Mouse (Mus musculus): Measurements from ENCODE around the gene Adamtsl1. TPM values are rescaled to one million over a fixed set of nuclear protein-coding genes. Genes with fewer than 3 reads are reported as not detected.

Gene Adamtsl1
- total RNA-seq, 1 experiment = 6.3 TPM

DNA sequence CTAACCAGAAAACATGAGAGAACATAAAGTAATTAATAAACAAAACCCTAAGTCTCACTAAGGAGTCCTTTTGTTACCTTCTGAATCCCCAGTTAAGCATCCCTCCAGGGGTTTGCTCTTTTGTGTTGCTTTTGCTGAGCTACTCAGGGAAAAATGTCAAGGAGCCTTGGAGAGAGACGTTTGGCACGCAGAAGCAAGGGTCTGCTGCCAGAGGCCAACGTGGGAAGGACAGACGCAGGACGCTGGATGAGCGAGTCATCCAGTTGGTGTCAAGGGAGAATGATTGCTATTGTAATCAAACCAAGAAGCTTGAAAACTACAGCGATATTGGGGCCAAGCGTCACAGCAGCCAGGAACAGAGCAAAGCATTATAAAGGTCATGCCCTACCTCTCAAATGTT is 517.1 kb downstream of the Adamtsl1 start:
- Histone ChIP-seq H3K4me1 (ENCODE audit: control insufficient read depth in 2 of 2, insufficient read depth in 2 of 2, low read length in 2 of 2, poor library complexity in 1 of 2) (no peaks in the 10 kb centered on the region), H3K9me3 (ENCODE audit: control insufficient read depth, insufficient read depth, low read depth, low read length) (no peaks in the 10 kb centered on the region), H3K9ac (ENCODE audit: insufficient read depth, low read depth, low read length, poor library complexity, severe bottlenecking) (no peak overlapping the region), H3K36me3 (ENCODE audit: control insufficient read depth, insufficient read depth, low read length, poor library complexity, severe bottlenecking) (no peaks in the 10 kb centered on the region), H3K27ac (ENCODE audit: insufficient read depth, low read depth, low read length, poor library complexity, severe bottlenecking) (no peak overlapping the region), H3K4me3 (ENCODE audit: insufficient read depth in 1 of 2, low read depth in 1 of 2, low read length in 2 of 2, poor library complexity in 1 of 2, severe bottlenecking in 1 of 2) (no peak overlapping the region)
- DNase-seq (ENCODE audit: low read depth, low spot score) = no peak
- TF ChIP-seq MAFK (IDR thresholded peaks at IDR 0.05; ENCODE audit: insufficient read depth, low read depth, low read length) (no peak), CHD2 (IDR thresholded peaks at IDR 0.05; ENCODE audit: low read depth, low read length) (no peak)
- in situ Hi-C loops (cut with MboI; ENCODE audit: low sequenced_read_pairs in 2 of 2, unreplicated experiment in 2 of 2) = no loop called here

DNA sequence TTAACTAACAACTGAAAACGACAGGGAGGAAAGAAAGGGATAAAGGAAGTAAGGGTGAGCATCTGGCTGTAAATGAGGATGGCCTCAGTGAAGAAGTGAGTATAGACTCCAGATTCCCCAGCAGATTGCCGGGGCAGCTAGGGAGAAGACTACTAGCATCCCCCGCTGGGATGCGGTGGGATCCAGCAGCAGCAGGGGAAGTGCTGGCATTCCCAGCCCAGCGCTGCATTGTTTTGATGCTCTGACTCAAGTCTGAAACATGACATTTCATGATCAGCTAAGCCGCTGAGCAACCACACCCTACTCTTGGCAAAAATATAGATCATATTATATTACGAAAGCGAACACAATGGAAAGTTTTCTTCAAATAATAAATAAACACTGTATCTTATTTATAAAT is 526.9 kb downstream of the Adamtsl1 start:
- Histone ChIP-seq H3K9me3 (ENCODE audit: control insufficient read depth, insufficient read depth, low read depth, low read length) (no peaks in the 10 kb centered on the region), H3K4me1 (ENCODE audit: control insufficient read depth in 2 of 2, insufficient read depth in 2 of 2, low read length in 2 of 2, poor library complexity in 1 of 2) (peaks cover 5% of the 10 kb centered on the region in 2 experiments), H3K9ac (ENCODE audit: insufficient read depth, low read depth, low read length, poor library complexity, severe bottlenecking) (no peak overlapping the region), H3K36me3 (ENCODE audit: control insufficient read depth, insufficient read depth, low read length, poor library complexity, severe bottlenecking) (no peaks in the 10 kb centered on the region), H3K4me3 (ENCODE audit: insufficient read depth in 1 of 2, low read depth in 1 of 2, low read length in 2 of 2, poor library complexity in 1 of 2, severe bottlenecking in 1 of 2) (no peak overlapping the region), H3K27ac (ENCODE audit: insufficient read depth, low read depth, low read length, poor library complexity, severe bottlenecking) (no peak overlapping the region)
- peak; percentile 37 for DNase-seq (ENCODE audit: low read depth, low spot score)
- no peak for TF ChIP-seq ZNF384 (IDR thresholded peaks at IDR 0.05; ENCODE audit: low read depth, low read length)
- no peak for TF ChIP-seq CHD2 (IDR thresholded peaks at IDR 0.05; ENCODE audit: low read depth, low read length)
- TF ChIP-seq HCFC1 (IDR thresholded peaks at IDR 0.05; ENCODE audit: borderline replicate concordance, insufficient read depth, low read length) = no peak
- in situ Hi-C loops (cut with MboI; ENCODE audit: low sequenced_read_pairs in 2 of 2, unreplicated experiment in 2 of 2) = no loop called here

DNA sequence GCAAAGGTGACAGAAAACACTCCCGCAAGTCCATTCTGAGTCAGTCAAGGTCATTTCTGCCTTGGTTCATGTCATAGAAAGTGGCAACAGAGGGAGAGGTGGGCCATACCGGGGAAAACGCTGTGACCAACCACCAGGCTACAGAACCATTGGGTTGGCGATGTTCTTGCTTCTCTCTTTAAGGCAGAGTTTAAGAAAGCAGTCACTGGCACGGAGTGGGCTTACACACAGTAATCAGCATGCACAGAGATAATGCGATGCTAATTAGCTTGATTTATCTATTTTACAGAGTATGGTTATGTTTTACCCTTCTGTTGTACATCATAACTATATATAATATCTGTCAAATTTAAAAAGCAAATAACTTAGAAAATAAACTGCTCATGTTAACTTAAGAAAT is 531.5 kb downstream of the Adamtsl1 start:
- in situ Hi-C loops (cut with MboI; ENCODE audit: low sequenced_read_pairs in 2 of 2, unreplicated experiment in 2 of 2) = no loop called here
- TF ChIP-seq ZNF384 (IDR thresholded peaks at IDR 0.05; ENCODE audit: low read depth, low read length) (no peak), CHD2 (IDR thresholded peaks at IDR 0.05; ENCODE audit: low read depth, low read length) (no peak), HCFC1 (IDR thresholded peaks at IDR 0.05; ENCODE audit: borderline replicate concordance, insufficient read depth, low read length) (no peak), ZC3H11A (IDR thresholded peaks at IDR 0.05; ENCODE audit: borderline replicate concordance, low read depth, low read length) (no peak), MAFK (IDR thresholded peaks at IDR 0.05; ENCODE audit: insufficient read depth, low read depth, low read length) (no peak)
- H3K4me3 ChIP-seq (ENCODE audit: insufficient read depth in 1 of 2, low read depth in 1 of 2, low read length in 2 of 2, poor library complexity in 1 of 2, severe bottlenecking in 1 of 2) = no peak overlapping the region
- no peak overlapping the region for H3K9ac ChIP-seq (ENCODE audit: insufficient read depth, low read depth, low read length, poor library complexity, severe bottlenecking)
- no peaks in the 10 kb centered on the region for H3K9me3 ChIP-seq (ENCODE audit: control insufficient read depth, insufficient read depth, low read depth, low read length)
- peaks cover 5 to 7% of the 10 kb centered on the region in 2 experiments for H3K4me1 ChIP-seq (ENCODE audit: control insufficient read depth in 2 of 2, insufficient read depth in 2 of 2, low read length in 2 of 2, poor library complexity in 1 of 2)
- no peak for DNase-seq (ENCODE audit: low read depth, low spot score)
- no peak overlapping the region for H3K27ac ChIP-seq (ENCODE audit: insufficient read depth, low read depth, low read length, poor library complexity, severe bottlenecking)
- no peaks in the 10 kb centered on the region for H3K36me3 ChIP-seq (ENCODE audit: control insufficient read depth, insufficient read depth, low read length, poor library complexity, severe bottlenecking)

DNA sequence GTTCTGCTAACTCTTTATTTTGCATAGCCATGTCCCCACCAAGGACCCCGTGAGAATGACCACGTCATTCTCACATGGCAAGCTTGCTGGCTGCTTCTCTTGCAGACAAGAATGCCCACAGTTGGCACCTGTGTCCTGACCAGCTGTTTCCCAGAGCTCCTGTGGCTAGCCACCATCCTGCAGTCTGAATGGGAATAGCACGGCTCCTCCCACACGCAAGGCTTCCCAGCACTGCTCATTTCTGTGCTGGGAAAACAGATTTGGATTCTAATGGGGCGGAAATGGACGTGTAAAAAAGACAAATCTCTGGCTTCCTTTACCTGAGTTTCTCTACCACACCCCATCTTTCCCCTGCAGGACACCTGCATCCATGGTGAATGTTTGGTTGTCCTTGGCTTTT is 531.9 kb downstream of the Adamtsl1 start:
- in situ Hi-C loops (cut with MboI; ENCODE audit: low sequenced_read_pairs in 2 of 2, unreplicated experiment in 2 of 2) = no loop called here
- no peaks in the 10 kb centered on the region for H3K9me3 ChIP-seq (ENCODE audit: control insufficient read depth, insufficient read depth, low read depth, low read length)
- DNase-seq (ENCODE audit: low read depth, low spot score) = peak; percentile 54
- H3K9ac ChIP-seq (ENCODE audit: insufficient read depth, low read depth, low read length, poor library complexity, severe bottlenecking) = no peak overlapping the region
- no peak overlapping the region for H3K4me3 ChIP-seq (ENCODE audit: insufficient read depth in 1 of 2, low read depth in 1 of 2, low read length in 2 of 2, poor library complexity in 1 of 2, severe bottlenecking in 1 of 2)
- H3K4me1 ChIP-seq (ENCODE audit: control insufficient read depth in 2 of 2, insufficient read depth in 2 of 2, low read length in 2 of 2, poor library complexity in 1 of 2) = peaks cover 5 to 7% of the 10 kb centered on the region in 2 experiments
- no peaks in the 10 kb centered on the region for H3K36me3 ChIP-seq (ENCODE audit: control insufficient read depth, insufficient read depth, low read length, poor library complexity, severe bottlenecking)
- H3K27ac ChIP-seq (ENCODE audit: insufficient read depth, low read depth, low read length, poor library complexity, severe bottlenecking) = no peak overlapping the region
- TF ChIP-seq ZNF384 (IDR thresholded peaks at IDR 0.05; ENCODE audit: low read depth, low read length) = no peak
- no peak for TF ChIP-seq ZC3H11A (IDR thresholded peaks at IDR 0.05; ENCODE audit: borderline replicate concordance, low read depth, low read length)
- TF ChIP-seq MAFK (IDR thresholded peaks at IDR 0.05; ENCODE audit: insufficient read depth, low read depth, low read length) = no peak
- TF ChIP-seq CHD2 (IDR thresholded peaks at IDR 0.05; ENCODE audit: low read depth, low read length) = 0 out of 2 replicates have a peak, but pooled peaks have one; percentile 27
- no peak for TF ChIP-seq HCFC1 (IDR thresholded peaks at IDR 0.05; ENCODE audit: borderline replicate concordance, insufficient read depth, low read length)

DNA sequence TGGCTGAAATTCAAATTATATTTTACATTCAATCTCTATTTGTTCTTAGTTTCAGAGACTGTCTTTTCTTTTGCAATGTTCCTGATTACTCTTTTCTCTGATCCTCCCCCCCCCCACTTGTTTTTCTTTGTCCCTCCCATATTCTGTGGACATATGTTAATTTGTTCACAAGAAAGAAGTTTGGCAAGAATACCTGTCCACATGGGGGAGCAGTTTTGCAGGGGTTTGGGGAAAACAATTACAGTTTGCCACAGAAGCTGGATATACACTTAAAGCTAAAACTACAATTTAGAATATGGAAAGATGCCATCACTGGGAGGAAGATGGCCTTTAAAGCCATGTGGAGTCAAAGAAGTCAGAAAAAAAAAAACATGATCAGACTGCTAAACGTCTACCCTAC is 532.9 kb downstream of the Adamtsl1 start:
- H3K36me3 ChIP-seq (ENCODE audit: control insufficient read depth, insufficient read depth, low read length, poor library complexity, severe bottlenecking) = no peaks in the 10 kb centered on the region

More for the DNA sequence above, 532.9 kb downstream of the Adamtsl1 start:
- Histone ChIP-seq H3K9ac (ENCODE audit: insufficient read depth, low read depth, low read length, poor library complexity, severe bottlenecking) (no peak overlapping the region), H3K9me3 (ENCODE audit: control insufficient read depth, insufficient read depth, low read depth, low read length) (no peaks in the 10 kb centered on the region), H3K4me3 (ENCODE audit: insufficient read depth in 1 of 2, low read depth in 1 of 2, low read length in 2 of 2, poor library complexity in 1 of 2, severe bottlenecking in 1 of 2) (no peak overlapping the region), H3K4me1 (ENCODE audit: control insufficient read depth in 2 of 2, insufficient read depth in 2 of 2, low read length in 2 of 2, poor library complexity in 1 of 2) (peaks cover 5 to 7% of the 10 kb centered on the region in 2 experiments), H3K27ac (ENCODE audit: insufficient read depth, low read depth, low read length, poor library complexity, severe bottlenecking) (no peak overlapping the region)
- in situ Hi-C loops (cut with MboI; ENCODE audit: low sequenced_read_pairs in 2 of 2, unreplicated experiment in 2 of 2) = no loop called here
- TF ChIP-seq ZC3H11A (IDR thresholded peaks at IDR 0.05; ENCODE audit: borderline replicate concordance, low read depth, low read length) (no peak), CHD2 (IDR thresholded peaks at IDR 0.05; ENCODE audit: low read depth, low read length) (no peak), ZNF384 (IDR thresholded peaks at IDR 0.05; ENCODE audit: low read depth, low read length) (no peak), HCFC1 (IDR thresholded peaks at IDR 0.05; ENCODE audit: borderline replicate concordance, insufficient read depth, low read length) (no peak), MAFK (IDR thresholded peaks at IDR 0.05; ENCODE audit: insufficient read depth, low read depth, low read length) (no peak)
- DNase-seq (ENCODE audit: low read depth, low spot score) = no peak

Data from ES-E14 (cell line).